Mouse (Mus musculus) bone marrow, adult 2 months (tissue): Measurements from ENCODE around the gene Nmnat3.

Source experiments
- CTCF ChIP-seq: fragments of 200-500 bp; IDR thresholded peaks from 2 replicates; pipeline ENCODE4 v1.5.1; 2011; ENCODE audit warnings: low read length, control low read depth; ENCODE audit not compliant: control insufficient read depth, insufficient read depth
- POLR2A ChIP-seq: fragments of 200-500 bp; IDR thresholded peaks from 2 replicates; pipeline ENCODE4 v1.6.1; 2011; ENCODE audit warnings: low read depth, mild to moderate bottlenecking, control low read depth, low read length, borderline replicate concordance; ENCODE audit not compliant: control insufficient read depth

GRCm38 (mm10) chr9:98328415-98329176 is 41.4 kb downstream of the Nmnat3 start:
- TF ChIP-seq POLR2A = no peak
- TF ChIP-seq CTCF = no peak
